Mouse (Mus musculus): ENCODE data around the gene Fam178b.
"Not testable (repeated sequence)": the region's sequence is repeated elsewhere in the genome, so short reads cannot be mapped to it uniquely, and the experiment has no call there.

The Fam178b gene

GRCm38 (mm10) chr1:36630053-36630739 lies 52.8 kb downstream of the Fam178b start:
- DNase-seq (ENCODE audit: low spot score) = no peak

GRCm38 (mm10) chr1:36628585-36628984 lies 54.4 kb downstream of the Fam178b start:
- DNase-seq (ENCODE audit: low spot score) = no peak

- DNase-seq (ENCODE audit: low spot score) = no peak
Observed at GRCm38 (mm10) chr1:36625442-36625841, 57.5 kb downstream of the Fam178b start.

- DNase-seq (ENCODE audit: low spot score) = not testable (repeated sequence)
Observed at GRCm38 (mm10) chr1:36615958-36616357, 67.0 kb downstream of the Fam178b start.

- DNase-seq (ENCODE audit: low spot score) = no peak
Observed at GRCm38 (mm10) chr1:36615188-36615587, 67.8 kb downstream of the Fam178b start.

GRCm38 (mm10) chr1:36614584-36614983 lies 68.4 kb downstream of the Fam178b start:
- no peak for DNase-seq (ENCODE audit: low spot score)

- no peak for DNase-seq (ENCODE audit: low spot score)
Observed at GRCm38 (mm10) chr1:36613374-36613895, 69.5 kb downstream of the Fam178b start.

GRCm38 (mm10) chr1:36612362-36612761 lies 70.6 kb downstream of the Fam178b start:
- DNase-seq (ENCODE audit: low spot score) = no peak

- DNase-seq (ENCODE audit: low spot score) = no peak
Observed at GRCm38 (mm10) chr1:36611449-36612123, 71.4 kb downstream of the Fam178b start.

- DNase-seq (ENCODE audit: low spot score) = no peak
Observed at GRCm38 (mm10) chr1:36608211-36608610, 74.8 kb downstream of the Fam178b start.

- DNase-seq (ENCODE audit: low spot score) = no peak
Observed at GRCm38 (mm10) chr1:36606951-36607350, 76.0 kb downstream of the Fam178b start.

GRCm38 (mm10) chr1:36604254-36605156 lies 78.5 kb downstream of the Fam178b start:
- no peak for DNase-seq (ENCODE audit: low spot score)

GRCm38 (mm10) chr1:36603361-36603760 lies 79.6 kb downstream of the Fam178b start:
- DNase-seq (ENCODE audit: low spot score) = no peak

GRCm38 (mm10) chr1:36602271-36602670 lies 80.7 kb downstream of the Fam178b start:
- DNase-seq (ENCODE audit: low spot score) = no peak

GRCm38 (mm10) chr1:36598411-36598810 lies 84.6 kb downstream of the Fam178b start:
- DNase-seq (ENCODE audit: low spot score) = no peak

- no peak for DNase-seq (ENCODE audit: low spot score)
Observed at GRCm38 (mm10) chr1:36596114-36596513, 86.9 kb downstream of the Fam178b start.

- no peak for DNase-seq (ENCODE audit: low spot score)
Observed at GRCm38 (mm10) chr1:36595167-36595931, 87.6 kb downstream of the Fam178b start.

- DNase-seq (ENCODE audit: low spot score) = no peak
Observed at GRCm38 (mm10) chr1:36593099-36593498, 89.9 kb downstream of the Fam178b start.

- DNase-seq (ENCODE audit: low spot score) = no peak
Observed at GRCm38 (mm10) chr1:36591408-36591807, 91.6 kb downstream of the Fam178b start.

- DNase-seq (ENCODE audit: low spot score) = no peak
Observed at GRCm38 (mm10) chr1:36590664-36591063, 92.3 kb downstream of the Fam178b start.

GRCm38 (mm10) chr1:36589486-36589885 lies 93.5 kb downstream of the Fam178b start:
- no peak for DNase-seq (ENCODE audit: low spot score)

All from layer of hippocampus, adult 9-10 months (tissue).